Mouse (Mus musculus): ENCODE measurements around the gene Utp20. TPM values are rescaled to one million over a fixed set of nuclear protein-coding genes. Genes with fewer than 3 reads are reported as not detected.

The Utp20 gene
- polyA plus RNA-seq, 1 experiment from 2014 or later = 8.5 TPM

GRCm38 (mm10) chr10:88714744-88715143 is 111.9 kb downstream of the Utp20 start:
- H3K4me3 ChIP-seq (replicated peaks; ENCODE audit: low read length) = no peak overlapping the region
- H3K36me3 ChIP-seq (replicated peaks; ENCODE audit: control insufficient read depth, insufficient read depth) = no peaks in the 10 kb centered on the region
- no peak overlapping the region for H3K27ac ChIP-seq
- 84% methylated on average over 4 of the region's 4 CpGs for WGBS
- no peaks in the 10 kb centered on the region for H3K9me3 ChIP-seq (ENCODE audit: control insufficient read depth, low read length)
- ATAC-seq (ENCODE audit: low FRiP score) (no peak), DNase-seq (ENCODE audit: low spot score) (no peak)
- H3K4me2 ChIP-seq (replicated peaks) = no peak overlapping the region
- no peak overlapping the region for H3K9ac ChIP-seq
- H3K27me3 ChIP-seq (ENCODE audit: control insufficient read depth, insufficient read depth, low read length) = no peaks in the 10 kb centered on the region
- no peaks in the 10 kb centered on the region for H3K4me1 ChIP-seq (replicated peaks; ENCODE audit: control insufficient read depth, insufficient read depth, low read length)

GRCm38 (mm10) chr10:88712359-88712758 is 114.2 kb downstream of the Utp20 start:
- Histone ChIP-seq H3K9me3 (ENCODE audit: control insufficient read depth, low read length) (no peaks in the 10 kb centered on the region), H3K27me3 (ENCODE audit: control insufficient read depth, insufficient read depth, low read length) (no peaks in the 10 kb centered on the region), H3K36me3 (replicated peaks; ENCODE audit: control insufficient read depth, insufficient read depth) (no peaks in the 10 kb centered on the region), H3K9ac (no peak overlapping the region), H3K4me1 (replicated peaks; ENCODE audit: control insufficient read depth, insufficient read depth, low read length) (no peaks in the 10 kb centered on the region), H3K27ac (no peak overlapping the region), H3K4me3 (replicated peaks; ENCODE audit: low read length) (no peak overlapping the region), H3K4me2 (replicated peaks) (no peak overlapping the region)
- ATAC-seq (ENCODE audit: low FRiP score) (no peak), DNase-seq (ENCODE audit: low spot score) (no peak)
- 89% methylated on average over 6 of the region's 6 CpGs for WGBS

- ATAC-seq (ENCODE audit: low FRiP score) = no peak
- 60% methylated on average over 10 of the region's 10 CpGs for WGBS
- DNase-seq (ENCODE audit: low spot score) = peak; percentile 27
Observed at GRCm38 (mm10) chr10:88708671-88709523, 117.7 kb downstream of the Utp20 start.

GRCm38 (mm10) chr10:88700938-88701337 is 125.7 kb downstream of the Utp20 start:
- no peaks in the 10 kb centered on the region for H3K9me3 ChIP-seq (ENCODE audit: control insufficient read depth, low read length)
- WGBS = 68% methylated on average over 6 of the region's 6 CpGs
- ATAC-seq (ENCODE audit: low FRiP score) = no peak
- H3K9ac ChIP-seq = no peak overlapping the region
- H3K4me3 ChIP-seq (replicated peaks; ENCODE audit: low read length) = no peak overlapping the region
- no peaks in the 10 kb centered on the region for H3K36me3 ChIP-seq (replicated peaks; ENCODE audit: control insufficient read depth, insufficient read depth)
- H3K27me3 ChIP-seq (ENCODE audit: control insufficient read depth, insufficient read depth, low read length) = no peaks in the 10 kb centered on the region
- no peak overlapping the region for H3K4me2 ChIP-seq (replicated peaks)
- no peak for DNase-seq (ENCODE audit: low spot score)
- H3K4me1 ChIP-seq (replicated peaks; ENCODE audit: control insufficient read depth, insufficient read depth, low read length) = no peaks in the 10 kb centered on the region
- no peak overlapping the region for H3K27ac ChIP-seq

More at GRCm38 (mm10) chr10:88708671-88709523, 117.7 kb downstream of the Utp20 start:
- Histone ChIP-seq H3K27me3 (ENCODE audit: control insufficient read depth, insufficient read depth, low read length) (no peaks in the 10 kb centered on the region), H3K4me1 (replicated peaks; ENCODE audit: control insufficient read depth, insufficient read depth, low read length) (no peaks in the 10 kb centered on the region), H3K9me3 (ENCODE audit: control insufficient read depth, low read length) (no peaks in the 10 kb centered on the region), H3K4me2 (replicated peaks) (no peak overlapping the region), H3K4me3 (replicated peaks; ENCODE audit: low read length) (no peak overlapping the region), H3K9ac (no peak overlapping the region), H3K27ac (no peak overlapping the region), H3K36me3 (replicated peaks; ENCODE audit: control insufficient read depth, insufficient read depth) (no peaks in the 10 kb centered on the region)

Other genes with a start within 250 kb of the Utp20 start
- gene Mybpc1, start 221.7 kb downstream of the Utp20 start, polyA plus RNA-seq (2014; fragmentation: Nextera tagmentation; extraction: Ambion mirVana) = 3.1 and 4.4 TPM in 2 replicates
- 0.17 TPM in 1 of 2 replicates, not detected in the other for gene Spic, start 141.8 kb downstream of the Utp20 start, polyA plus RNA-seq (2014; fragmentation: Nextera tagmentation; extraction: Ambion mirVana)
- 153 and 166 TPM in 2 replicates for gene Arl1, start 95.9 kb downstream of the Utp20 start, polyA plus RNA-seq (2014; fragmentation: Nextera tagmentation; extraction: Ambion mirVana)
- gene Slc5a8, start 59.2 kb upstream of the Utp20 start, polyA plus RNA-seq (2014; fragmentation: Nextera tagmentation; extraction: Ambion mirVana) = 0.04 and 0.08 TPM in 2 replicates